Mouse (Mus musculus) neutrophil, adult 5-6 weeks (primary cell): ENCODE results near the gene B3gat3. TPM values are rescaled to one million over a fixed set of nuclear protein-coding genes. Genes with fewer than 3 reads are reported as not detected.
"Not testable (repeated sequence)": the region's sequence is repeated elsewhere in the genome, so short reads cannot be mapped to it uniquely, and the experiment has no call there.

Source experiments
- ATAC-seq: fragments of 151-379, 151-347 bp; 2 replicates; pipeline ENCODE4 v1.8.0; 2017; ENCODE audit warnings: mild to moderate bottlenecking, moderate TSS enrichment; ENCODE audit not compliant: insufficient number of reproducible peaks, poor library complexity, low FRiP score, severe bottlenecking; ENCODE audit errors: extremely low read depth
- total RNA-seq: library from RNA; stranded (forward); fragments of 200-1000 nt; gene quantifications from 2 replicates; pipeline ENCODE4 v1.2.3, GENCODE M21; 2017

Gene B3gat3
- total RNA-seq, 1 experiment from 2014 or later = 46.6 TPM

DNA sequence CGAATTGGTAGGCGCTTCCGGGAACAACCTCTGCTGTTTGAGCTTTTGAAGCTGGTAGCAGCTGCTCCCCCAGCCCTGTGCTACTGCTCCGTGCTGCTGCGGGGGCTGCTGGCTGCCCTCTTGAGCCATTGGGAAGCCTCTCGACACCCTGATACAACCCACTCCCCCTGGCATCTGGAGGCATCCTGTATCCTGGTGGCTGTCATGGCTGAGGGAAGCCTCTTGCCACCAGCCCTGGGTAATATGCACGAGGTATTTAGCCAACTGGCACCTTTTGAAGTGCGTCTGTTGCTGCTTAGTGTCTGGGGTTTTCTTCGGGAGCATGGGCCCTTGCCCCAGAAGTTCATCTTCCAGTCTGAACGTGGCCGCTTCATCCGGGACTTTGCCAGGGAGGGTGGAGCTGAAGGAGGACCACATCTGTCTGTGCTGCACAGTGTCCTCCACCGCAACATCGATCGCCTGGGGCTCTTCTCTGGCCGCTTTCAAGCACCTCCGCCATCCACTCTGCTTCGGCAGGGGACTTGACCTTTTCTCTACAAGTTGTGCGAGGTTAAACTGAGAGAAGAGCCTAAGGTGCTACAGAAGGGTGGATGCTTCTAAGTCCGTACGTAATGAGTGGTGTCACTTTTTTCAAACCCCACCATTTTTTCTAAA lies 22.8 kb upstream of the B3gat3 start:
- not testable (repeated sequence) for ATAC-seq

DNA sequence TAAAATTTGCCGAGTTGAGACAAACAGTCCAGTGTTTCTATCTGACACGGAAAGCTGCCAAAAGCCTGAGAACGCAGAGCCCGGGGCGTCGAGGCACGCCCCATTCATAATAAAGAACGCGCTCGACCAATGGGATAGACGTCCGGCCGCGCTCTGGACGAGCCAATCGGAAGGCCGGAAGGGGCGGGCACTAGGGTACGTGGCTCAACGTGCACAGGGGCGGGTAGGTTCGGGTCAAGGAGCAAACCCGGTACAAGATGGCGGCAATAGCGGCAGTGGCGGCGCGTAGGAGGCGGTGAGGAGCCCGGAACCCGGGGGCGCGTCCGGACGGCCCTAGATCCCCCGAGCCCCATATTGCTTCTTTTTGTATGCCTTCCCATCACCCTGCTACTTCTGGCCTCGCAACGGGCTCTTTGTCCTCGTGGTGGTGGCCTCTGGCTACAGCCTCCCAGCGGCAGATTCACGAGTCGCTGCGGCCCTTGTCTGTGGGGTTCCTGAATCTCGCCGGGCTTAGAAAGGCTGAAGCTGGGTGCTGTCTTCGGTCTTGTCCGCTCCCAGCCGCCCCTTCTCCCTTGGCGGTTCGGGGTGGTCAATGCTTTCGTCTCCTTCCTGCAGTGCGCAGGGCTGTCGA lies 22.2 kb upstream of the B3gat3 start, which contains the start of gene Ganab:
Gene Ganab (plus strand): TSS at position 207 of the 631 bp plus-strand sequence.
- ATAC-seq = peak; percentile 99

DNA sequence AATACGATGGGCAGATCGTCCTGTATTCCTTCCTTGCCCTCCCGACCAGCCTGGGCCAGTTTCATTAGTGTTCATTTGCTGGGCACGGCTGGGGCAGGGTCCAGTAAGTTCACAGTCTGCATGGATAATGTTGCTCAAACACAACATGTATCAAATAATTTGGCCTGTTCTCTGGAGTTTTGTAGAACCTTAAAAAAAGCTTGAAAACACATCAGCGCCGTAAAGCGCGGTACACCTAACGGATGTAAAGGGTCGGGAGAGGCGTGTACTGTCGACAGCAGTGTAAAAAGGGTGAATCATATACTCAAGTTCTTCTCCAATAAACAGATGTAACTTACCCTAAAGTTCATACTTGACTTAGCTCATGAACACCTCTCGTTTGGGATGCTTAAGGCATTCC lies 21.6 kb upstream of the B3gat3 start:
- no peak for ATAC-seq

DNA sequence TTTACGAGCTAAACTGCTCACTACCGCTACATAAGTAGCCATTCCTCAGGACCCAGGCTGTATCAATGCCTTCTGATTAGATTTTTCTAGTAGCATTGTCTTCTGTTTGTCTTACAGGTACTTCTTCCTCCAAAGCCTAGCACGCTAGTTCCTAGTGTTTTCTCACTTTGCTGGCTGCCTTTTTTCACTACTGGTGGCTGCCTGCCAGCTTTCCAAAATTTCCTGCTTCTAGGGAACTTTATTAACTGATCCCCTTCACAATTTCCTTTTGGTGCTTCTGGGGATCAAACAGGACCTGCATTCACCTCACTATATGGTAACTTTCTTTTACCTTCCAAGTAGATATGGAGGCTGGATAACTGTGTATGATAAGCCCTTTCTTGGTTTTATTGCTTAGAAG lies 21.1 kb upstream of the B3gat3 start:
- ATAC-seq = no peak

DNA sequence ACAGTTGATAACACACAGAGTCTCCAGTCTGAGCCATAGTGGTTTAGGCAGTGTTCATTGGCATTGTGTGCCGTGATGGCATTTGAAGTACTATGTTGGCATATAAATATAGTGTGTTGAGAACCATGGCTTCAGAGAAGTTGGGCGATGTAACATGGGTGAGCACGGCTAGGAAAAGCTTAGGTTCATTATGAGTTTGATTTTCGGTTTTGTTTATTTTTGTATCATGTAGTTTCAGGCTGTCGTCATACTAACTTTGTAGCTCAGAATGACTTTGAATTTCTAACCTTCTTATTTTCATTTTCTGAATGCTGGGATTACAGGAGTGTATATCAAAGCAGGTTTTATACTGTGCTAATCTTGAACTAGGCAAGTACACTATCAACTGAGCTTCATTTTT lies 16.8 kb upstream of the B3gat3 start:
- no peak for ATAC-seq

DNA sequence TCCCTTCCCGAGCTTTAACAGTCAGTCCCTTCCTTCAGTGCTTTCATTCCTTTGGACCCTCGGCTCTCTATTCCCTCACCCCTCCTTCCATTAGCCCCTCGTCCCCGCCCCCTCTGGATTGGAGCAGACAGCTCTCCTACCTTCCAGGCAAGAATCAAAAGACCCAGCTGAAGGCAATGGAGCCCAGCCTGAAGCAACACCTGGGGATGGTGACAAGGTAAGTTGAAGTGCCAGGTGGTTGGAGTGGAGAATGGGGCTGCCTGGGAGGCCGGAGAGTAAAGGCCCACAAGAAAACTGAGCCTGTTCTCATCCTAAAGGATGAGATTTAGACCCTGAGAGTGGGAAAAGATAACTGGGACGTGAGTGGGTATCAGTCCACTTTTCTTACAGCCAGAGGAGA lies 11.6 kb upstream of the B3gat3 start:
- no peak for ATAC-seq

DNA sequence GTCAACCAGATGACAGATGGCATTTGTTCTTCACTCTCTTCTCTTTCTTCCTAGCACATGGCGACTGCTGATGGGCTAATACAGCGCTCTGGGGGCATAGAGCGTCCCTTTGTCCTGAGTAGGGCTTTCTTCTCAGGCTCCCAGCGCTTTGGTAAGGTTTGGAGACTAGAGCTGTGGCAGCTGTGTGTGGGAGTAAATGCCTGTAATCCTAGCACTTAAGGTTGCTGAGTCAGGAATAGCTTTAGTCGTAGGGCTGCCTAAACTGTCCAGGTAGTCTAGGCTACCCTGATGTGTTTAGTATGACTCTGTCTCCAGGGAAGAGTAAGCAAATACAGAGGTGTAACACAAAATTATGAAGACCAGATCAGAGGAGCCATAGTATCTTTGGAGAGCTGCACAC lies 8.4 kb upstream of the B3gat3 start:
- ATAC-seq = no peak

DNA sequence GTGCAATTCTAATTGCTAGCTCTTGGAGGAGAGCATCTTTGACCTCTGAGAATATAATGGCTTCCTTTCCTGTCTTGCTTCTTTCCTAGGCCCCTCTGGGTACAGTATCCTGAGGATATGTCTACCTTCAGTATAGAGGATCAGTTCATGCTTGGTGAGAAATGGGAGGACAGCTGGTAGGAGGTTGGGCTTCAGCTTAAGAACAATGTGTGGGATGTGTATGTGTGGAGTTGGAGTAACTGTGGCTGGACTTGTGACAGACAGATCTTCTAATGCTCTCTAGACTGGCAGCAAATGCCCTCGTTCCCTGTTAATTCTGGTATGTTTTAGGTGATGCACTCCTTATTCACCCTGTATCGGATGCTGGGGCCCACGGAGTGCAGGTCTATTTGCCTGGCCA lies 6.0 kb upstream of the B3gat3 start:
- ATAC-seq = no peak

DNA sequence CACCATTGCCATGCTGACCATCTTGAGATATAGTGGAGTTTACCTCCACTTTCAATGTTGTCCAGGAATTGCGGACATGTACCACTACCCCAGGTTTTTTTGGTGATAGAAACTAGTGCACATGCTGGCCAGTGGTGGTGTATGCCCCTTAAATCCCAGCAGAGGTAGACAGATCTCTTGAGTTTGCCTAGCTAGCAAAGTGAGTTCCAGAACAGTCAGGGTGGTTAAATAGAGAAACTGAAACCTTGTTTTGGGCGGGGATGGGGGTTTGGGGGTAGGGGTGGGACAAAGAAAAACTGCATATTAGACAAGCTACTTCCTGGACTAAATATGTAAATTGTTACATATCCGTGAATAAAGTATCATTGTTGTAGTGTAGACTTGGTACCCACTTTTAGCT lies 1.2 kb upstream of the B3gat3 start:
- ATAC-seq = no peak

DNA sequence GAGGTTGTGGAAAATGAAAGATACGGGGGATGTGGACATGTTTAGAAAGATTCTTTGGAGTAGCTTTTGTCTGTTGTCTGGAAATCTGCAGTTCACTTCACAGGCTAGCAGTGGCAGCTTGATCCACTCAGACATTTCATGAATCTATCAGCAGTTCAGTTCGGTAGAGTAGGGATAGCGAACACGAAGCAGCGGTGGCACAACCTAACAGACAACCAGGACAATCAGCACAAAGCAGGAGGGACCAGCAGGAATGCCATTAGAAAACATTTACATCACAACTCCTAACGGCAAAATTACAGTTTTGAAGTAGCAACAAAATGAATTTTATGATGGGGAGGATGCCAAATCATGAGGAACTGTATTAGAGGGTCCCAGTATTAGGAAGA lies 496 bp upstream of the B3gat3 start:
- no peak for ATAC-seq

DNA sequence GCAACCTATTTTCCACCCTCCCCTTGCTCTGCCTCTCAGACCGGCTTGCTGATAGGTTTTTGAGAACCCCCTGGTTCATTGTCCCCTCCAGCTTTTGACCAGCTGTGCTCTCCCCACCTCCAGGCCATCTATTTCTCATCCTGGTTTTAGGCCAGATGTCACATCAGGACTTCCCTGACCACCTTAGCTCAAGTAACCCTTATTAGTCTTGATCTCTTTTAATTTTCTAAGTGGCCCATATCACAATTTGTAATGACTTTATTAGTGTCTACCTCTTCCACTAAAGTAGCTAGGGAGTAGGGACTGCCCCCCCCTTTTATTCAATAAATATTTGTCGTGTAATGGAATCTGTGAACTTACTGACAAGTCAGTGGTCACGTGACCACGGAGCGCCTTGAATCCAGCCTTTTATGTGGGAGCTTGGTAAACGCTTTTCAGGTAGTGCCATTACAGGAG lies 690 bp downstream of the B3gat3 start:
- ATAC-seq = no peak

DNA sequence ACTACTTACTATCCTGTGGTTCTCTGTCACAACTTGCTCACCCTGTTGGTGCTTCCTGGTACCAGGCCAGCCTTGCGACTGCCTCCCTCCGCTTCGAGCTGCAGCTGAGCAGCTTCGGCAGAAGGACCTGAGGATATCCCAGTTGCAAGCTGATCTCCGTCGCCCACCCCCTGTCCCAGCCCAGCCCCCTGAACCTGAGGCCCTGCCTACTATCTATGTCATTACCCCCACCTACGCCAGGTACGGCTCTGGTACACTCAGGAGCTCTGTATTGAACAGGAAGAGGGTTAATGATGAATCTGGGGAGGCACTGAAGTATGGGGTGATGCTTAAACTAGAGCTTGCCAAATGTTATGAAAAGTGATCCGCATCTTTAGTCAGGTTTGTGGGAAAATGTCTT lies 1.6 kb downstream of the B3gat3 start:
- ATAC-seq = no peak

DNA sequence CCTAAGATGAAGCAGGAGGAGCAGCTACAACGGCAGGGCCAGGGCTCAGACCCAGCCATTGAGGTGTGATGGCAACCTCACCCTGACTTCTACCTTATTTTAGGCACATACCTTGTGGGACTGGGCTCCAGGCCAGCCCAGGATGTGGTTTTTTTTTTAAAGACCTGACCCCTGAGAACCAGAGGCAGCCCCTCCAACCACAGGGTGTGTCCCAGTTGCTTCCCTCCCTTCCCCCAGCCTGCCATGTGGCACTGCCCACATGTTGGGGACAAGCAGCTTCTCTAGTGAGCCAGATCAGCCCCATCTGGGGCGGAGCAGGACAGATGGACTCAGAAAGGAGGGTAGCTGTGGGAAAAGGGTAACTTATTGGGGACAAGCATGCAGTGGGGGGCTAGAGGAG lies 6.6 kb downstream of the B3gat3 start:
- no peak for ATAC-seq

DNA sequence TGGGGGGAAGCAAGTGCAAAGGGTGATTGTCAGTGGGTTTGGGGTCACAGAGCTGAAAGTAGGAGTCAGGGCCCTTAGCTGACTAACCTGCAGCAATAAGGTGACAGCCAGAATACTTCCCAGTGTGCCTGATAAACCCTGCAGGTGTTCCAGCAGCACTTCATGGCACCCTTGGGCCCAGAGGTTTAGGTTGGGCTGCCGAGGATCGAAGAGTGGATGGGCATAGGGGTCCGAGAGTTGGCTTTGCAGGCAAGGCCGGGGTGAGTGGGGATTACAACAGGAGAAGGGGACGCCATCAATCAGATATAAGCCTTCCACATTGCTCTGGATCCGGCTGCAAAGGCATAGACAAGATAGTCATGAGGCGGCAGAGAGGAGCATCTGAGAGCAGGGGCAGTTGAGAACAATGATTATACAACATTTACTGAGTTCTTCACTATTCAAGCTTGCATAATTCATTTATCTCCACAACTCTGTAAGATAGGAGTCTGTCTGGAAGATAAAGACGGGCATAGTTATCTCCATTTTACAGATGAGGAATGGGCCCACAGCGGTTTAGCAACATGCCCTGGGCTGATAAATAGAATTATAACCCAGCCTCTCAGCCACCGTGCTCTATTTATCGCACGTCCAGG lies 7.8 kb downstream of the B3gat3 start:
- no peak for ATAC-seq

DNA sequence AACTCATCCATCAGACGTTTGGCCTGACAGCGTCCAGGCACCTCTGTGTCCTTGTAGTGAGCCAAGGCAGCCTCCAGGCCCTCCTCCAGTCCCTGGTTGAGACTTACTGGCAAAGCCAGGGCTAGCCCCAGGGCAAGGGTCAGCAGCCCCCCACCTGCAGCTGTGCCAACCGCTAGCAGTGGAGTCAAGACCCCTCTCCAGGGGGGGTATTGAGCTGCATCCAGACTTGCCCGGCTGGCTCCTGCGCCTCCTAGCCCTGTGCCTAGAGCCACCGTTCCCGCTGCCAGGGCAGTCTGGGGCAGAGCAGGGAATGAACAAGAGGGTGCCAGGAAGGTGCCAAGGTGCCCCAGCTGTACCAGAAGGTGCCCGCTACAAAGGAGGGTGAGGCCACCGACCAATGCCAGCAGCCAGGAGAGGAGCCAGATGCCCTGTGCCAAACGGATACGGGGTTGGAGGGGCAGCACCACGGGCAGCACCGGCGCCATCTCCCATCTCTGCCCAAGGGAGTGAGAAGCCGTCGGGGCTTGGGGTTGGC lies 8.6 kb downstream of the B3gat3 start:
- no peak for ATAC-seq

DNA sequence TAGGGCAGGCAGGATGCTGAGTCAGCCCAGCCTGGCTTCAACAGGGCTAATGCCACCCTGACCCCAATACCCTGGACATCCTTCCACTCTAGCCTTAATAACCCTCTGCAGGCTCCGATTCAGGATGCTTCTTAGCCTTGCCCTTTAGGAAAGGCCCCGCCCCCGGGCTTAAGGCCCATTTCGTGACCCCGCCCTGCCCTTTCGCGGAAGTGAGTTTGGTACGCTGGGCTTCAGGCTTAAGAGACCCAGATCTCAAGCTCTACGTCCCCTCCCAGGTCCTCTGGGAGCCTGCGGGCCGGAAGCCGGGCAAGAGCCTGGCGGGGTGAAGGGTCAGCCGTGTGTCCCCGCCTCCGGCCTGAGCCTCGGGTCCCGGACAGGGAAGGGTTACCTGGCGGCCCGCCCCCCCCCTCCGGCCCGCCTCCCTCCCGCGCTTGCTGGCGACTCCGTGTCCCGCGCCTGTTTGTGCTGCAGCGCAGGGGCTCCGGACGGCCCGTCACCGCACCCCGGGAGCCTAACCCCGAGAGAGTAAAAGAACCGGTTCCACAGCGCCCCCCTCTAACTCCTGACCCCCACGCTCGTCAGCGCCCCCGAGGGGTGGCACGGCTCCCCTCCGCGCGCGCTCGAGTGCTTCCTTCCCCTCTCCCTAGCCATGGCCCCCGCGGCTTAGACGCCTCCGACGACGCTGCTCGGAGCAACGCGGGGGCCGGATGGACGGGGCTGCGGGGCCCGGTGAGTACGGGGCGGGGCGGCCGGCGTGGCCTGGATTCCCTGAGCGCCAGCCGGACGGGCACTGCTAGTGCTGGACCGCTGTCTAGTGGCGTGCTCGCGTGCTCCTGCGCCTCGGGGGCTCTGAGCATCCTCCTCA lies 9.3 kb downstream of the B3gat3 start, which contains the start of the genes Rom1 and Eml3:
Gene Rom1 (minus strand): TSS at position 133 of the 865 bp plus-strand sequence.
Gene Eml3 (plus strand): TSS at position 329 of the 865 bp plus-strand sequence.
- peak; percentile 70 for ATAC-seq

DNA sequence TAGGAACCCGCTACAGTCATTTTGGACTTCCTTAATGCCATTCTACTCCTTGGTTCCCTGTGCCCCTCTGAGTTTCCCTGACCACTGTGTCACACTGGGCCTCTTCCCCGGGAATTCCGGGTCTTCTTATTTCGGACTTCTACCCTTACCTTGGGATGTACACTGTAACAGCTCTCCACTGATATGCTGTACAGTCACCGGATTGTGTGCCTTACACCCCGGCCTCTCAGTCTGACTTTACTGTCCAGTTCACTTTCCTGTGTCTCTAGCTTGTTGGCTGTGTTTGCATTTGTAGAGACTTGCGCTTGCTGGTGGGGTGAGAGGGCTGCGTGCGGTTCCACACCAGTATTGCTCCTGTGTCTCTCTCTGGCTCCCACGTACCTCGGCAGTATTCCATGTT lies 9.9 kb downstream of the B3gat3 start:
- ATAC-seq = no peak

DNA sequence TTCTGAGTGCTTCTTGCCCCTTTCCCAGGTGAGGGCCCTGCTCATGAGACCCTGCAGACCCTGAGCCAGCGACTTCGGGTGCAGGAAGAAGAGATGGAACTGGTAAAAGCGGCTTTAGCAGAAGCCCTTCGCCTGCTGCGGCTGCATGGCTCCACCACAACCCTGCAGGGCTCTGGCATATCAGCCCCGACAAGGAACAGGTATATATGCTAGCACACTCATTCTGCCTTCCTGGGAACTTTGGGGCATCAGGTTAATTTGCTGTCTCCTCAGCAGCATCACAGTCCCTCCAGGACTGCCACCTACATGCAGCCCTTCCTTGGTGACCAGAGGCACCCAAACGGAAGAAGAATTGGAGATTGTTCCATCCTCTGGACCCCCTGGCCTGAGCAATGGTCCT lies 10.6 kb downstream of the B3gat3 start:
- no peak for ATAC-seq

DNA sequence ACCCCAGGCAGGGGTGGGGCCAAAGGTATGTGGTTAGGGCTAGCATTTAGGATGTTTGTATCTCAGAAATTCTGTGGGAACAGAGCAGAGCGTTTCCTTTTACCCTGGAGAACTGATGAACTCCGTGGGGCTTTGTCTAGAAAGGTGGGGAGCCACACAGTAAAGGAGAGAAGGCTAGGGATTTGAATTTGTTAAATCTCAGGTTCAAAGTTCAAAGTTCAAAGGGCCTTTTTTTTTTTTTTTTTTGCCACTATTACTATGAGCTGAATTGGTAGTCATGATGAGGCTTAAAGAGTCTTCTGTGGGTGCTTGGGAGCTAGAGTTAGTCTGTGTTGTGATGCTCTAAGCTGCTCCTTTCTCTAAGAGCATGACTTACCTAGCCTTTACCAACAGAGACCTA lies 16.6 kb downstream of the B3gat3 start:
- ATAC-seq = no peak
